Mouse (Mus musculus) retina, adult 2 months (tissue): ENCODE data around the gene Gyg.
A peak's percentile ranks its signal among the peaks of the same experiment; 100 is the strongest.

Experiments used
- DNase-seq: peaks from one replicate; pipeline ENCODE4 v3.0.0-alpha.2; 2012; ENCODE audit warnings: low read depth, low spot score

Gyg gene

DNA sequence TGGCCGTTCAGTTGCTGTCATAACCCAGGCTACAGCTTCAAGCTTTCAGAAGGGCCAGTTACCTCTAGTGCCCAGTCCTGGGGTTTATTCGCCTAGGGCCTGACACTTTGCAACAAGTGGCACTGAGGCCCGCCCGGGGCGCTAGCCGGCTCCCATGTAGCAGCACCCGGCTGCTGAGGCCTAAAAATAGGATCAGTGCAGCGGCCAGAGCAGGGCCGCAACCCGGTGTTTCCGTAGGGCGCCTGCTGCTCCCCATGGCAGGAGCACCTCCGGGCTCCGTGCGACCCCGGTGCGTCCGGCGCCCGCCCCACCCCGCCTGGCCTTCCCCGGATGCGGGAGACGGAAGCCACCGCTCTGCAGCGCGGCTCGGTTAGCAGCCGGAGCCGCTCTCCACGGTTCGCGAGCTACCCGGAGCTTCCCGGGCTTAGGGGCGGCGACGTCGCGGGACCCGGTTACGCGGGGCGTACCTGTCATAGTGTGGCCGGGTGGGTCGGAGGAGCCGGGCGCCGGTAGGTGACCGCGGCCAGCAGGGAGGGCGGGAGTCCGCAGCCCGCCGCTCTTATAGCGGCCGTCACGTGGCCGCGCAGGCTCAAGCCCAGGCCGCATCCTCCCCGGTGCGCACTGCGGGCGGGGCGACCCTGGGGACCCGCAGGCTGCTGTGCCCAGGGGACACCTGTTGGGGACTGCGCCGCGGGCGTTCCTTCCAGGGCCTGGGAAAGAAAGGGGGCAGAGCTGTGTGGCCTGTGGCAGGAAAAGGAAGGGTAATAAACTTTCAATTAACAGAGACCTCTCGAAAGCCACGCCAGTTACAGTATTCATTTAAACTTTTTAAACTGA is at the start of gene Gyg:
Gene Gyg, minus strand, starts transcription at position 787 of the 837 bp plus-strand sequence.
- DNase-seq, result no peak

DNA sequence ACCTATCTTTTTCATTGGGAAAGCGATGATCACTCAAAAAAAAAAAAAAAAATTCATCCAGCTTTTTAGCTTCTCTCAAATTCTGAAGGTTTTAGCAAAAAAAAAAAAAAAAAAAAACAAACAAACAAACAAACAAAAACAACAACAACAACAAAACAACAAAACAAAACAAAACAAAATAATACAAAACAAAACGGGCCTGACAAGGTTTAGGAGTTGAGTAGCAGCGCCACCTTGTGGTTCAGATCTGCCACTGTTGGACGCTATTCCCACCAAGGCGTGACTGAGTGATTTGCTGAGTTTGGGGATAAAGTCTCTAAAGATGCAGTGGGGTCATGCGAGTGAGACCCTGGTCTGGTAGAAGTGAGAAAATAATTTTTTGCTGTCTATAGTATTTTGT is 43.8 kb upstream of the Gyg start:
- peak; percentile 33 for DNase-seq

DNA sequence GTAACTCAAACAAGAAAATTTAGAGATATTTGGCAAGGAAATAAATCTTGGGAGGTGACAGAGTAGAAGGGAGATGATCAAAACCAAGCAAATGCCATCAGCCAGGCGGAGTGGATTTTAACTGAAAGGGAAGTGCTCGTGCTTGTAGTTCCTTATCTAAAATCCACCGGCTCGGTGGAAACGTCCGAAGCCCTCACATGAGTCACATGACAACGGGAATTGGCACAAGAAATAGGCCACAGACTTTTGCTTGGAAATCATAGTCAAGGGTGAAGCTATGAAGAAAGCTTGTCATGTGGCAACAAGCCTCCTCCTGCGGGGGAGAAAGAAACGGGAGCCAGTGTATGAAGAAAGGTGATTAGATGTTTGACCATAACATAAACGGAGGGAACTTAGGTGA is 42.8 kb upstream of the Gyg start:
- no peak for DNase-seq

DNA sequence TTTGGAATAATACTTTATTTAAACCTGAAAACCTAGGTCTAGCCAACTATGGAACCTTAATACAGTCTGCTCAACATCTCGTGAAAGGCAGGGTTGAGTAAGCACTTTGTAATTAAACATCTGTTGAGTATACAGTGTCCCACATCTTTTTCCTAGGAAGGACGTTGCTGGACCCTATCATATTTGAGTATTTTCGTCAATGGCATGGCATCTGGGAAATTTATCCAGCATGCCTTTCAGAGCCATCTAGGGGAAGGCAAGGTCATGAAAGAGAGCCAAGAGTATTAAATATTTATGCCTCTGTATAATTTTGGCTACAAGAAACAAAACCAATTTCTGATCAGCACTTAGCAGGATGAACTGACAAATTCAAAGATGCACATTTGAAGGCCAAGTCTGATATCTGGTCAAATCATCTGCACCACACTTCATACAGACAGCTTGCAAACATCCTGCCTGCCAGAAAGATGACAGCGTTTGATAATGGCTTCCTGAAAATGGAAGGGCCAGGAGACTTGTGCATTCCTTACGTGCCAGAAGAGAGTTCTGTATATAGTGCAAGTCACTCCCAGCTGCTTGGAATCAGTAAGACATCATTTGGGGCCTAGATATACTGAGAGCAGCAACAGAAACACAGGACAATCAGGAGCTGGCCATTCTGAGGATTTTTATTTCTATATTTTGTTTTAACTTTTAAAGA is 34.0 kb upstream of the Gyg start:
- no peak for DNase-seq

DNA sequence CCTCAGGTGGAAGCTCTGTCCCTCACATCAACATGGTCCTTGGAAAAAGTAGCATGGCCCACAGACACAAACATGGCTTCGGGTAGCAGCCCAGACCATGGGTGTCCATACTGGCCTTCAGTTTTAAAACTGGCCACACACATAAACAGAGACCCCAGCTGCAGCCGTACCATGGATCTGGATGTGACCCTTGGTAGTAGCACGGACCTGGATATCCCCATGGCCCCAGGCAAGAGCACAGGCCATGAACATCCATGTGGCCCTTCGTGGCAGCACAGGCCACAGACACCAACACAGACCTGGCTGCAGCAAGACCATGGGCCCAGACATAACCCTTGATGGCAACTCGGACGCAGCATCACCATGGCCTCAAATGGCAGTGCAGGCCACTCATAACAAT is 17.3 kb upstream of the Gyg start:
- no peak for DNase-seq

DNA sequence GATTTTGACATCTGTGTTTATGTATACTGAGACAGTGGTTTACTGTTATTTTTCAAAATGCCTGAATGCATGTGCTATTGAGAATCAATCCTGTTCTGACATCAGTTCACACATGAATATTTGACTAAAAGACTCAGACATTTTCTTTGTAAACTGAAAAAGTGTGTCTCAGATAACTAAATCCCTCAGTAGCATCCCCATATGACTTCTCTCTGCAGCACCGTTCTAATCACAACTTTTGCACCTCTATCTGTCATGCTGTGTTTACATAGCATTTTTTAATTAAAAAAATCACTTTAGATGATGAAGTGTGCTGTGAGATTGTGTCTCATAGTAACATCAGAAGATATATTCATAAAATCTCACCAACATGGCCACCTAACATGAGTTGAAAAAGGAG is 12.4 kb upstream of the Gyg start:
- DNase-seq, result no peak

DNA sequence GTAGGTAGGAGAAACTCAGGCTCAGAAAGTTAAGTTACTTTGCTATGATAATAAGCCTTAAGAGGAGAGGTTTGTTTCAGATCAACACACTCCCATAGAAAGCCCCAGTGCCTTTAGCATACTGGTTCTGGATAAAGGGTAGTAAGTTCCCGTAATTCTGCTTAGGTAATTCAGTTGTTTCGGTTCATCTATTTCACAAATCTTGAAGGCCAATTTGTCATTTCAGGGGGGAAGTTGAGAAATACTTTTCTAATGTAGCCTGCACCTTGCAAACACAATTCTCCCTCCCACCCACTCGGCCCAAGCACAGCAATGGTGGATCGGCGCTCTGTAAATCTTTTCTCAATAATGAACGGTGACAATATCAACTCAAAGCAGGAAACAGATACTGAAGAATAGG is 359 bp upstream of the Gyg start:
- no peak for DNase-seq

DNA sequence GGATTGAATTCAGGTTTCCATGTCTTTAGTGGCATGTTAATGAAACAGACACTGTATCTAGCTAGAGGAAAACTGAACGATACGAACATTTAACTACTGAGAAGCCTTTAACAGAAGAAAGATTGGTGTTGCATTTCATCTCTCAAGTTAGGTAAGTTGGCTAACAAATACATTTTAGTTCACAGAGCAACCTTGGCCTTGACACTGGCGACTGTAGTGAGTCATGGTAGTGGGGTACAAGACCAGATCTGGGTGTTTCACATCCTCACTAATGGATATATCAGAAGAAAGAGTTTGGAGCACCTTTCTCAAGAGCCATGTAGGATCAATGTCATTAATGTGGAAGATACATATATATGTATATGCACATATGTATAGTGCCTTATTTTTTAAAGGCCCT is 3.5 kb downstream of the Gyg start:
- DNase-seq, result no peak

DNA sequence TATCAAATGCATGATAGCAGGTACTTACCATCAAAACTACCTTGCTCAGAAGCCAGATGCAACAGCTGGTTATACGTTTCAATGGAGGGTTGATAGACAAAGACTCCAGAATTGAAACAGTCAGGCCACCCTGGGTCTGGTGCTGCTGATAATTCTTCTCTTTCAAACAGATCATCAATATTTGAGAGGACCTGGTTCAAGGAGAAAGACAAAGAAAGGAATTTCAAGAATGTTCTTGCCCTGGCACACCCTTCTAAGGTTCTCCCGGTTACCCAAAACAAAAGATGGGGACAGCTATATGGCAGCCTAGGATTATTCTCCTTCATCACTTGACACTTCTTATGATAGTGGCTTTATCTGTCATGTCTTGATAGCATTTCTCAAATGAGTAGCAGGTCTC is 4.6 kb downstream of the Gyg start:
- no peak for DNase-seq

DNA sequence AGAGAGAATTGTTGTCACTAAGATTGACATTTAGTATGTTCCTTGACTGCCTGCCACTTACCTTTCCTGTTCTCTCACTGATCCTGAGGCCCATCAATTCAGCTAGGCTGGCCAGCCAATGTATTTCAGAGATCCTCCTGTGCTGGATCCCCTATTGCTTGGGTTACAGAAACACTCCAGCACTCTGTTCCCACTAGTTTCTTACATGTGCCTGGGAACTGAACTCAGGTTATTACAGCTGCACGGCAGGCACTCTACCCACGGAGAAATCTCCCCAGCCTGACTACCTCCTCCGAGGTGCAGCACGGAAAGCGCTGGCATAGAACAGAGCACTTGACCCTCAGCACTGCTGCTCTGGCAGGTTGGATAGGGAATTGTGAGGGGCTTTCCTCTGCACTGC is 7.5 kb downstream of the Gyg start:
- no peak for DNase-seq

DNA sequence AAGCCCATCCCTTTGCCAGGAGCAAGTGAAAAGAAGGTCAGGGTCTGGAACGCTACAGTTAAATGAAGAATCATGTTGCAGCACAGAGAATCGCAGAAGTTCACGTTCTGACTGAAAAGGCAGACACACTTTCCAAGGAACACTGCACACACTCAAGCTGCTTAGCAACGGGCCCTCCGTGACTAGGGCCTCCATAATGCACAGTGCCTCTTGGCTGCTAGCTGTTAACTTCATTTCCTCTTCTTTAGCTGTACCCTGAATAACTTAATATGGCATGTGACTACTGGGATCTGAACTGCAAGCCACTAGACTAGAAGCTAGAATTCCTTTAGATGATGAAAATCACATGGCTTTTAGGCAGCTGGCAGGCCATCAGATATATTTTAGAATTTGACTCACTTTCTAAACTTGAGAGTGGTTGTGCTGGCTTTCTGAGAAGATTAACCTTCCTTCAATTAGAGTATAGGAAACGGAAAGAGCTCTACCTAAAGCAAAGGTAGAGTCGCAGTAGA is 8.2 kb downstream of the Gyg start:
- DNase-seq, result no peak

DNA sequence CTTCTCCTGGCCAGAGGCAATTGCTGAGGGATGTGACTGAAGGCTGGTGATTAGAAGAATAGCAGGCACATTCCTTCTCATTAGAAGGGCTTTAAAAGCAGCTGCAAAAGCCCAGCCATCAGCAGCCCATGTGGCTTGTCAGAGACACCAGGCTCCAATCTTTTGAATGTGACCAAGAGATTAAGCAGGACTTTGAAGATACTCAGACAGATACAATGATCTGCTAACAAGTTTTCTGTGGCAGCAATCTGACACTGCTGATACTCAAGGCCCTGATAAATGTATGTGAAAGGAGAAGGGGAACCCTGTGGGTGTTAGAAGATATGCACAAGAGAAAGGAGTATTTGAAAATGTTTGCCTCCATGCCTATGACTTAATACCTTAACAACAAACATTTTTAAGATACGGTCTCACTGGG is 9.4 kb downstream of the Gyg start:
- no peak for DNase-seq

DNA sequence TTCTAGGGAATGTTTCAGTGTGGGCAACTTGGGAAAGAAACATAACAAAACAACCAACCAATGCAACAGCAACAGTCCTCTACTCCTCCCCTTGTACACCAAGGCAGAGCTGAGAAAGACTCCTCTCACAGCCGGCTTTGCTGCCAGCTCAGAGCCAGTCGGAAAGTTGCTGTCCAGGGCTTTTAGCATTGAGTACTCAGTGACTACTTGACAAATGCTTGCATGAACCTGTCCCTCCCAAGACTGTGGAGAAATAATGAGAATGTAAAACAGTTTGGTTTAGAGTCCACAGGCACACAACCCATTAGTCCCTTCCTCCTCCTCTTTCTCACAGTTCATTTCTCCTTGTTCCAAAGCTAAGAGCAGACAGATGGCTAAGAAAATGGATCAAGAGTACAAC is 10.7 kb downstream of the Gyg start:
- no peak for DNase-seq

DNA sequence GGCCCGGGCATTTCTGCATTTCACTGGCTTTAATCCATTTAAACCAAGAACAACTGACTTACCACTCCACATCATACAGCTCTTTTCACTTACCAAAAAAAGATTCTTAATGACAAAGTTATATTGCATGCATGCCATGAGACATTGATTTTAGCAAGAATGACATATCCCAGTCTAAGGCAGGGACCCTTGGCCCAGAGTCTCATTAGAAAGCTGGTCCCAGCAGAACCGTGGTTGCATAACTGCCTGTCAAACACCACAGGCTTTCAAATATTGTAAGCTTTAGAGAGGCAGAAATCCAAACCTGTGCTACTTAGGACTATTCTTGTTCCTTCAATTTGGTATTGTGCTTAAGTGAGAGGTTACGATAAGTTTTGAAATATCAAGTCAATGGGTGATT is 11.4 kb downstream of the Gyg start:
- DNase-seq, result no peak

DNA sequence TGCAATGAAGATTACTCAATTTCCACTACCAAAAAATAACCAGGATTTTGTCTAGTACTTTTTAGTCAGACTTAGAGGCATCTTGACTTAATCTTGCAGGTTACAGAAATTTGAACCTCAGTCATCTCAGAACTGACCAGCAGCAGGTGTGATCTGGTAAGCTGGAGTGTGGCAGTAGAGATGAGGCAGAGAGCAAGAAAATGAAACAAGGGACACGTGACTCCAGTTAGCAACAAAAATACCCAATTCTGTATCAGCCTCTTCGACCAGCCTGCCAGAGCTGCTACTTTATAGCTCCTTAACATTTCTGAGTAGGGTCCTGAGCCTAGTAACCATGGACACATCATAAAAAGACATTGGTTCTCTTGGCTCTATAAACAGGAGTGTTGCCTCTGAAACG is 12.5 kb downstream of the Gyg start:
- no peak for DNase-seq

DNA sequence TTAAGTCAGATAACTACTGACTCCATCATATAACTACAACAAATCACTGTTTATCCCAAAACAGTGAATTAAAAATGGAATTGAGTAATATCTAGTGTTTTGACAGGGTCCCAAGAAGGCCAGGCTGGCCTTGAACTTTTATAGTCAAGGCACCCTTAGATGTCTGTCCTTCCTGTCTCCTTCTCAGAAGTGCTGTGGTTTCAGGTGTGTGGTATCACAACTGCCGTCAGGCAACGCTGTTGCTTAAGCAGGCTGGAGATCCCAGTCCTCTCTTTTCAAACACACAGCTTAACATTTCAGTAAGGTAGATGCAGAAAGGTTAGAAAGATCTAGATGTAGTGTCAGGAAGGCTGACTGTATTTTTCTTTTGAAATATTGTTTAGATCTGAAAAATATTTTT is 13.0 kb downstream of the Gyg start:
- DNase-seq, result no peak

DNA sequence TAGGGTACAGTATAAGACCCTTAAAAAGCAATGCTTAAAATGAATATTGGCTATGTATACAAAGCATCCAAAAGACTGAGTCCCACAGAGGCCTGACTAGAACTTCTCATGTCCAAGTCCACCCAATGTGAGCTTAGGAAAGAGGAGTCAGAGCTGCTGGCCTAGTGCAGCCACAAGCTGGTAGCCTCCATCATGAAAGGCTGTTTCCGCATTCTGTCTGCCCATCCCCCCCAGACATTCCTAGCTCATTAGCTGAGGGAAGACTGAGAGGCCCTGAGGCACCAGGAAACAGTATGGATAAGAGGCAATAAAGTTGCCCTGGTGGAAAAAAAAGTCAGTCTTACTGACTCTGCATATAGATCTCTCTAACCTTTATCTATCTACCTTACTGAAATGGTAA is 13.4 kb downstream of the Gyg start:
- DNase-seq, result no peak

DNA sequence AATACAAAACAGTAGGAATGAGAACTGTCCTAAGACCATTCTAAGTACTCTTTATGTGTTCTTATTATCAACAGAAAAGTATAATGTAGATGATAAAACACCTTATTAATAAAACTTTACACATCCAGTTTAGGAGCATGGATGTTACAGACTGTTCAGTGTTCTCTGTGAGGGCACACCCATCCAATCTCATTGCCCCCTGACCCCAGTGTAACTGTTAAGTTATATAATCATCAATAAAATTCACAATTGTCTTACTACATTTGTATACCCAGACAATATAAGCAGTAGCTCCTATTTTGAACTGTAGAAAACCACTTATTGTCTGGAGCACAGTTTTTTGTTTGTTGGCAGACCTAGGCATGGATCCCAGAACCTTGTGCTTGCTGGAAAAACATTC is 13.9 kb downstream of the Gyg start:
- DNase-seq, result no peak

DNA sequence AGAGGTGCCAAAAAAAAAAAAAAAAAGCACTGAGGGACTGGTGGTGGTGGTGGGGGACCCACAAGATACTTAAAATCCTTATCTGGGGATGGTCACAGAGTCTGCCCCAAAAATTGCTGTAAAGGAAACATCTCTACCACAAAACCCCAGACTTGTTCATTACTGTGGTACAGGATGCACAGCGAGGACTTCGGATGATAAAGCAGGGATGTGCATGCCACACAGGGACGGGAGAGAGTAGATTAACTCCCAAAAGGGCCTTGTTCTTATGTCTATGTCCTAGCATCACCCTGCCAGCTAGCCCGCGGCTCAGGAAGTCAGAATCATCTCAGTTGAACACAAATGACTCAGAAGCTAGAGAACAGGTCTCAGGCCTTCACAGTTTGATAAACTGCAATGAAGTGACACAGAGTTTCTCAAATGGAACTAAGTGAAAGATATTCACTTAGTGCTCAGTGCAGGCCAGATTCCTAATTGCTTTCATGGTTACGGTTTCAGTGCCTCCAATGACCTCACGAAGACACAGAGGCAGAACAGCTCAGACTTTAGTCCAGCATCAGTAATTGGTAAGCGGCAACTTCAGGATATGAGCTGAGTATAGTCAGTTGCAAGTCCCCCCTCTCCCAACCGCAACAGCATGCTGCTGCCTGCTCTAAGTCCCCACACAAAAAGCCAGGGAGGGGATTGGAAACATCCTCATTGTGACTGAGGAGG is 18.1 kb downstream of the Gyg start:
- no peak for DNase-seq

DNA sequence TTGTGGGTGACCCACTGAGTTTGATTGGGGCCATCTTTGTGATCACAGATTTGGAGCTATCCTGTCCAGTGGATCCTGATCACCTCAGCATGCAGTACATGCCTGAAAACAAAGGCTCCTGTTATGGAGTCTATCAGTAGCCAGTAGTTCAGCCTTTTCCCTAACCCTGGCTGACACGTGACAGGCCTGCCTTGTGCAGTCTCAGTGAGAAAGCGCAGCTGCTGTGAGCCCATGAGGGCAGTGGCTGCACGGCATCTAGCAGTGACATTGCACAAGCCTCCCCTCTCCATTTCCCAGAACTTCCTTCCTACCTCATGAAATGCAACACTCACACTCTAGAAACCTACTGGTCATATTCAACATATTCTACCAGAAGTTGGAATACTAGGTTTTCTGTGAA is 20.6 kb downstream of the Gyg start:
- DNase-seq, result no peak

DNA sequence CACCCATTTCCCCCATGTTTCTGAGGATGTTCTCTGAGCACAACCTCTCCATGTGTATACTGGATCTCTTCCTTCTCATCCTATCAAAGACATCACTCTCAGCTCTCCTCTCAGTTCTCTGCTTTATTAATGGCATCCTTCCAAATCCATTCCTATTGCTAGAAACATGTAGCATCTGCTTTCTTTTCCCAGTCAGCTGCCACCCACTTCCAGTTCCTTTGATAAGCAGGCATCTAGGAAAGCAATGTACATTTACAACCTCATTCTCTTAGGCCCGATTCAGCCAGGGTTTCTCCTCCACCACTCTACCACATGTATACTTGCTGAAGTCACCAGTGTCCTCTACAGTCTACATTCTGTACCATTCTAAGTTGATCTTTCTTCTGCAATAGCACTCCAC is 21.4 kb downstream of the Gyg start:
- no peak for DNase-seq

DNA sequence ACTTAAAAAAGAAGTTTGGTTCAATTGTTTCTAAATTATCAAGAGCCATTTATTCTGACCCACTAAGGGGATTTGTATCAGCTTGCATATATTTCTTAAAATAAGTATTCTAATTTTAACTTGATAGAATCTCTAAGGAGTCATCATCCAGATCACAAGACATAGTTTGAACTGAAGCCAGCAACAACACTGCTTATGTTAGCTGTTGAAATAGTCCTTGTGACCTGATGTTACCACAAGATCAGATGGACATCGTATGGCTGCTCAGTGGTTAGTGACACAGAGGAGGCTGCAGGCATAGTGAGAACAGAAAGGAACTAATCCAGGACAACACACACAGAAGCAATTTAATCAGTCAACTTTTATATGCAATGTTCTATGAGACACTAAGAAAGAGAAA is 22.4 kb downstream of the Gyg start:
- DNase-seq, result no peak

DNA sequence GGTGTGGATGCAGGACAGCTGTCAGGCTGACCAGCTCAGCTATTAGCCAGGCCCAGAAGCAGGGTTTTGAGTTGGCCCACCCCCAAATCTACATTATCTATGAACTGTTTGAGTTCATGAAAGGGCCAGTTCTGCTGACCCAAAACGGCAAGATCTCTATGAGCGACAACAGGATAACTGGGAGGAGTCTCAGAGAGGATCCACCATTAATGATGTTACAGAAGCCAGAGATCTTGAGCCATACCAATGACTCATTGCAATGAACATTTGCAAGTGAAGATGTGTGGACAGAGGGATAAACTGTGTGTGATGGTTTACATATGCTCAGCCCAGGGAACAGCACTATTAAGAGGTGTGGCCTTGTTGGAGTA is 23.8 kb downstream of the Gyg start:
- DNase-seq, result no peak
